Mouse (Mus musculus) CH12.LX (cell line): ENCODE data around the gene Trpt1. TPM values are rescaled to one million over a fixed set of nuclear protein-coding genes. Genes with fewer than 3 reads are reported as not detected.

Source experiments
- DNase-seq: peaks from one replicate; pipeline ENCODE4 v3.0.0-alpha.2; 2013; ENCODE audit errors: extremely low read depth
- H3K27ac ChIP-seq: 2 replicates; pipeline ENCODE4 v1.5.1; 2012; ENCODE audit warnings: low read depth, mild to moderate bottlenecking, control low read depth, moderate library complexity; ENCODE audit not compliant: insufficient read depth
- H3K27me3 ChIP-seq: replicated peaks from 2 replicates; pipeline ENCODE3; 2012; ENCODE audit warnings: inconsistent platforms
- H3K36me3 ChIP-seq, 2 experiments: replicated peaks in 1 of 2; 2 replicates each; pipeline versions ENCODE3 to v1.6.1; 2012; ENCODE audit warnings: inconsistent platforms in 1 of 2, low read length in 1 of 2, mild to moderate bottlenecking in 1 of 2, mixed read lengths in 1 of 2, moderate library complexity in 1 of 2; ENCODE audit not compliant: control insufficient read depth in 1 of 2, insufficient read depth in 1 of 2
- H3K4me1 ChIP-seq, 2 experiments: 2 replicates each; pipeline ENCODE4 v1.6.1; 2012; ENCODE audit warnings: inconsistent platforms in 1 of 2, moderate library complexity in 1 of 2; ENCODE audit not compliant: insufficient read depth in 2 of 2, control insufficient read depth in 1 of 2
- H3K4me2 ChIP-seq: 2 replicates; pipeline ENCODE4 v1.6.1; 2012; ENCODE audit warnings: low read depth, mild to moderate bottlenecking, control low read depth; ENCODE audit not compliant: poor library complexity, insufficient read depth, severe bottlenecking
- H3K4me3 ChIP-seq, 3 experiments: fragments of 150-350 bp in 1 of 3; sonication (generic) in 1 of 3; replicated peaks in 1 of 3; 2 replicates each; pipeline versions ENCODE3 to v1.5.1; 2011 to 2012; ENCODE audit warnings: low read depth in 2 of 3, low read length in 2 of 3, mild to moderate bottlenecking in 2 of 3, moderate library complexity in 2 of 3, control low read depth in 1 of 3, improper control_type of control experiment in 1 of 3, inconsistent platforms in 1 of 3, mixed read lengths in 1 of 3; ENCODE audit not compliant: poor library complexity in 1 of 3
- H3K79me2 ChIP-seq: replicated peaks from 2 replicates; pipeline ENCODE4 v1.6.1; 2012; ENCODE audit warnings: mild to moderate bottlenecking, moderate library complexity; ENCODE audit not compliant: control insufficient read depth, poor library complexity, insufficient read depth, severe bottlenecking; ENCODE audit errors: extremely low read depth
- H3K9ac ChIP-seq: 2 replicates; pipeline ENCODE4 v1.6.1; 2012; ENCODE audit warnings: low read depth, mild to moderate bottlenecking, control low read depth, moderate library complexity; ENCODE audit not compliant: insufficient read depth
- H3K9me3 ChIP-seq: replicated peaks from 2 replicates; pipeline ENCODE3; 2012; ENCODE audit warnings: low read length, inconsistent platforms, mixed read lengths
- BHLHE40 ChIP-seq: IDR thresholded peaks from 2 replicates; pipeline ENCODE4 v1.6.1; 2011; ENCODE audit warnings: mild to moderate bottlenecking, low read depth, low read length, improper control_type of control experiment
- CHD1 ChIP-seq: IDR thresholded peaks from 2 replicates; pipeline ENCODE4 v1.6.1; 2012; ENCODE audit warnings: low read depth, low read length, improper control_type of control experiment, inconsistent platforms
- CTCF ChIP-seq, 2 experiments: IDR thresholded peaks in 1 of 2; conservative IDR thresholded peaks in 1 of 2; 2 replicates each; pipeline ENCODE4 v1.5.1; 2011 to 2012; ENCODE audit warnings: low read depth in 2 of 2, low read length in 2 of 2, improper control_type of control experiment in 1 of 2, inconsistent platforms in 1 of 2, mild to moderate bottlenecking in 1 of 2, moderate library complexity in 1 of 2
- E2F4 ChIP-seq: IDR thresholded peaks from 2 replicates; pipeline ENCODE4 v1.6.1; 2011; ENCODE audit warnings: low read depth, low read length, improper control_type of control experiment; ENCODE audit not compliant: insufficient replicate concordance
- ELF1 ChIP-seq: IDR thresholded peaks from 2 replicates; pipeline ENCODE4 v1.6.1; 2014; ENCODE audit warnings: low read depth, mild to moderate bottlenecking, inconsistent platforms, low read length, improper control_type of control experiment
- EP300 ChIP-seq: IDR thresholded peaks from 2 replicates; pipeline ENCODE4 v1.6.1; 2011; ENCODE audit warnings: low read length, improper control_type of control experiment
- HCFC1 ChIP-seq: IDR thresholded peaks from 2 replicates; pipeline ENCODE4 v1.6.1; 2012; ENCODE audit warnings: low read depth, mild to moderate bottlenecking, inconsistent platforms, low read length, improper control_type of control experiment
- KAT2A ChIP-seq: IDR thresholded peaks from 2 replicates; pipeline ENCODE4 v1.6.1; 2012; ENCODE audit warnings: low read length, improper control_type of control experiment, inconsistent platforms; ENCODE audit not compliant: insufficient replicate concordance
- MAFK ChIP-seq: IDR thresholded peaks from 2 replicates; pipeline ENCODE4 v1.6.1; 2011; ENCODE audit warnings: low read length, improper control_type of control experiment; ENCODE audit not compliant: insufficient replicate concordance
- MAX ChIP-seq: IDR thresholded peaks from 2 replicates; pipeline ENCODE4 v1.6.1; 2011; ENCODE audit warnings: low read length, improper control_type of control experiment
- MAZ ChIP-seq: IDR thresholded peaks from 2 replicates; pipeline ENCODE4 v1.6.1; 2012; ENCODE audit warnings: low read depth, mild to moderate bottlenecking, inconsistent platforms, low read length, improper control_type of control experiment, moderate library complexity
- MXI1 ChIP-seq: IDR thresholded peaks from 2 replicates; pipeline ENCODE4 v1.6.1; 2011; ENCODE audit warnings: mild to moderate bottlenecking, low read depth, low read length, improper control_type of control experiment
- MYC ChIP-seq: IDR thresholded peaks from 2 replicates; pipeline ENCODE4 v1.6.1; 2011; ENCODE audit warnings: low read depth, mild to moderate bottlenecking, improper control_type of control experiment, low read length
- NELFE ChIP-seq: IDR thresholded peaks from 2 replicates; pipeline ENCODE4 v1.6.1; 2011; ENCODE audit warnings: low read depth, low read length, improper control_type of control experiment
- POLR2A ChIP-seq: IDR thresholded peaks from 2 replicates; pipeline ENCODE4 v1.6.1; 2011; ENCODE audit warnings: low read depth, mild to moderate bottlenecking, improper control_type of control experiment, low read length
- POLR2AphosphoS2 ChIP-seq: IDR thresholded peaks from 2 replicates; pipeline ENCODE4 v1.6.1; 2011; ENCODE audit warnings: low read depth, low read length, improper control_type of control experiment
- SIN3A ChIP-seq: IDR thresholded peaks from 2 replicates; pipeline ENCODE4 v1.6.1; 2012; ENCODE audit warnings: low read length, improper control_type of control experiment, inconsistent platforms
- TBP ChIP-seq: conservative IDR thresholded peaks from 2 replicates; pipeline ENCODE4 v1.6.1; 2011; ENCODE audit warnings: low read depth, low read length, improper control_type of control experiment
- USF1 ChIP-seq: IDR thresholded peaks from 2 replicates; pipeline ENCODE4 v1.6.1; 2014; ENCODE audit warnings: low read depth, mild to moderate bottlenecking, inconsistent platforms, low read length, improper control_type of control experiment
- USF2 ChIP-seq: conservative IDR thresholded peaks from 2 replicates; pipeline ENCODE4 v1.6.1; 2011; ENCODE audit warnings: low read depth, low read length, improper control_type of control experiment
- ZMIZ1 ChIP-seq: IDR thresholded peaks from 2 replicates; pipeline ENCODE4 v1.6.1; 2012; ENCODE audit warnings: low read depth, mild to moderate bottlenecking, inconsistent platforms, low read length, improper control_type of control experiment
- dilution Hi-C: fragments of 300-500 bp; cut with MboI; formaldehyde crosslinking; loops from 2 replicates; pipeline ENCODE4 v1.14.3; 2020; ENCODE audit warnings: low sequenced_read_pairs; ENCODE audit not compliant: extremely low pct_unique_long_range_greater_than_20kb, extremely low pct_ligation_motif_present
- in situ Hi-C: fragments of 300-500 bp; cut with MboI; formaldehyde crosslinking; loops from 3 replicates; pipeline ENCODE4 v1.14.3; 2019; ENCODE audit warnings: low sequenced_read_pairs, low pct_ligation_motif_present, low pct_unique_long_range_greater_than_20kb, mixed read lengths
- polyA plus RNA-seq: library from polyadenylated mRNA; unstranded; fragments of >175 nt; gene quantifications from 2 replicates; pipeline ENCODE4 v1.2.1, GENCODE M21; 2012; ENCODE audit warnings: low read depth; ENCODE audit not compliant: insufficient read length
- total RNA-seq, 2 experiments: library from RNA; depleted of rRNA; stranded (reverse); fragments of 300-350 nt in 1 of 2; fragments of >200 nt in 1 of 2; gene quantifications; 2 replicates each; pipeline ENCODE4 v1.2.3; 2012 to 2014

The Trpt1 gene
- total and polyA plus RNA-seq, 3 experiments = 3.1 to 4.7 (median 3.4) TPM

DNA sequence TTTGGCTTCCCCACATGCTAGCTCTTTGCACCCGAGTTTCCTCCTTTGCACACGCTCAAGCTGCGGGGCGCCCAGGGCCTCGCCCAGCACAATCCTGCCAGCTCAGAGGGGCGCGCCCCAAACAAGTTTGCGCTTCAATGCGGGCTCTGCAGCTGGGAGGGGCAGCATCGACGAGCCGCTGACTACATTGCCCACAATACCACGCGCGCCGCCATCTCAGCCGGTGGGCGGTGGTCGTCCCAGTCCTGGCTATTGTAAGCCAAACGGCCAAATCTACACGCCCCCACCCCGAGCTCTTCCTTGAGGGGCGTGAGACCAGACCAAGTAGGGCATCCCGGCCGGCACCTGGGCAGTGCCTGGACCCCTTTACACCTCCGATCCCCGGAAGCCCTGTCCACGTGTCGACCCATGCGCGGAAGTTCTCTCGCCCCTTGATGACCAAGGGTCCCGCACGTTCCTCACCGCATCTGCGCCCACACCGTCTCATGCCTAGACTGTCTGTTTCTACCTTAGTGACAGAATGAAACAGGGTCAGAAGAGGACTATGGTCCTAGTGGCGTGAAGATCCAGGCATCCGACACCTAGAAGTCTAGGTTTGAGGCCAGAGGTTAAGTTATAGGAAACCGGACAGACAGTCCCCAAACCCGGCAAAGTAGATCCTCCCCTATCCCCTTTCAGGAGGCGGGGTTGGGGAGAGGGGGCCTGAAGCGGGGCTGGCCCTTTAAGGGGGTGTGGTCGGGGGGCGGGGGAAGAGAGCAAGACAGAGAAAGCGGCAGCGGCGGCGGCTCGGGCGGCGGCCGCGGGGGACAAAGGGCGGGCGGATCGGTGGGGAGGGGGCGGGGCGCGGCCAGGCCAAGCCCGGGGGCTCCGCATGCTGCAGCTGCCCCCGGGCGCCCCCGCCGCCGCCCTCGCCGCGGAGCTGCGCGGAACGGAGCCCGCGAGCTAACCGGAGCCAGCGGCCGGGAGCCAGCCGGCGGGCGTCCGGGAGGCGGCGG, 21.4 kb upstream of the Trpt1 start, which contains the start of gene Ppp1r14b:
Gene Ppp1r14b, plus strand, starts transcription at position 758 of the 995 bp plus-strand sequence.
- Histone ChIP-seq H3K27ac (peak within 1 kb of the TSS; percentile 54), H3K27me3 (peaks cover 3% of the 10 kb centered on the region), H3K36me3 (peaks cover 14 to 25% of the 10 kb centered on the region in 2 experiments), H3K4me1 (peaks cover 19 to 60% of the 10 kb centered on the region in 2 experiments), H3K9ac (peak within 1 kb of the TSS; percentile 73), H3K9me3 (no peaks in the 10 kb centered on the region), H3K4me3 (peak within 1 kb of the TSS; percentile 79 to 87 (median 85)), H3K4me2 (peak within 1 kb of the TSS; percentile 75), H3K79me2 (peaks cover 29% of the 10 kb centered on the region)
- dilution Hi-C loops = no loop called here
- peak; percentile 90 for DNase-seq
- 0 out of 2 replicates have a peak, but pooled peaks have one; percentile 15 for TF ChIP-seq TBP
- TF ChIP-seq MXI1 = peak; percentile 97
- TF ChIP-seq HCFC1 = peak; percentile 85
- peak; percentile 77 for TF ChIP-seq ELF1
- TF ChIP-seq MAZ = peak; percentile 79; the same call in 1 of the 2 replicates
- peak; percentile 46 for TF ChIP-seq USF2
- TF ChIP-seq BHLHE40 = peak; percentile 74
- TF ChIP-seq NELFE = peak; percentile 79
- peak; percentile 90 for TF ChIP-seq MAX
- TF ChIP-seq POLR2A = peak; percentile 63
- peak; percentile 78 for TF ChIP-seq ZMIZ1
- TF ChIP-seq CTCF (conservative IDR thresholded peaks at IDR 0.05 in 1 of 2, IDR thresholded peaks at IDR 0.05 in 1 of 2; ENCODE audit: low read depth in 2 of 2, low read length in 2 of 2) = no peak
- peak; percentile 69 for TF ChIP-seq USF1
- TF ChIP-seq MYC = peak; percentile 93
- 0 out of 2 replicates have a peak, but pooled peaks have one; percentile 14 for TF ChIP-seq KAT2A
- TF ChIP-seq E2F4 = no peak
- TF ChIP-seq SIN3A = peak; percentile 96
- TF ChIP-seq CHD1 = peak; percentile 37; the same call in 1 of the 2 replicates
- TF ChIP-seq EP300 = no peak
- TF ChIP-seq POLR2AphosphoS2 = peak; percentile 52; the same call in 1 of the 2 replicates
- no peak for TF ChIP-seq MAFK
- in situ Hi-C loops = no loop called here
